Mouse (Mus musculus) gonadal fat pad, adult 2 months (tissue): Measurements from ENCODE around the gene 3300002I08Rik. TPM values are rescaled to one million over a fixed set of nuclear protein-coding genes. Genes with fewer than 3 reads are reported as not detected.
A peak's percentile ranks its signal among the peaks of the same experiment; 100 is the strongest.
"Not testable (repeated sequence)": the region's sequence is repeated elsewhere in the genome, so short reads cannot be mapped to it uniquely, and the experiment has no call there.

Experiments used
- DNase-seq: peaks from one replicate; pipeline ENCODE4 v3.0.0-alpha.2; 2012; ENCODE audit warnings: low read depth
- polyA plus RNA-seq: library from polyadenylated mRNA; depleted of rRNA; stranded (reverse); fragments of >200 nt; gene quantifications from 2 replicates; pipeline ENCODE4 v1.2.3, GENCODE M21; 2012; rRNA removed

3300002I08Rik gene
- polyA plus RNA-seq = 2.6 and 2.7 TPM in 2 replicates

DNA sequence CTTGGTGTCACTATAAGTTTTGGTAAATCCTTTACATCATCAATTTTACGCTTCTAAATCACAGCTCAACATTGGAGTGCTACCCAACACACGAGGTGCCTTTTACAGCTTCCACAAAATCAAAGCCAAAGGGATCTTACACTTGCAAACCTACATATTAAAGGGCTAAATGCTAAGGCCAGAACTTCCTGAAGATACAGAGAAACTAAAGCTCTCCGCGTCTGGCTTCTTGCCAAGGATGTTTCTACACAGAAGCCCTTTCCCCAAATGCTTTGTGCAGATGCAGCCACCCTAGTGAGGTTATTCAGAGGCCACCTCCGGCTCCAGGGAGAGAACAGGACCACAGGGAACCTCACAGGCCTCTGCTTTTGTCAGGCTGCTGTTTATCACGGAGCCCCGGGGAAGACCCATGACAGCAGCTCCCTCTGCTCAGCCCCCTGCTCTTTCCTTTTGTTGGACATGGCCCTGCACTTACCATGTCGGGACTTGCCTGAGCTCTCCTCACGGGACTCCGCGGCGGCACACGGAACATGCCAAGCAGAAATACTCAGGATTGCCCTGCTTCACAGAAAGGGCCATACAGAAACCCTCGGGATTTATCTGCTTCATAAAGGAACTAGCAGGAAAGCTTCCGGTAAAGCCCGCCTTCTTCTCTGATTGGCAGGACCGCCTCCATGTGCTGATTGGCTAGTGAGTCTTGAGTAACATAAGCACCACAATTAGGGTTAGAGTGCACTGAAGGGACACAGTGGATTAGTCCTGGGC is at the start of gene 3300002I08Rik:
3300002I08Rik (minus strand) TSS at position 653 of the 765 bp plus-strand sequence.
- peak; percentile 82 for DNase-seq

DNA sequence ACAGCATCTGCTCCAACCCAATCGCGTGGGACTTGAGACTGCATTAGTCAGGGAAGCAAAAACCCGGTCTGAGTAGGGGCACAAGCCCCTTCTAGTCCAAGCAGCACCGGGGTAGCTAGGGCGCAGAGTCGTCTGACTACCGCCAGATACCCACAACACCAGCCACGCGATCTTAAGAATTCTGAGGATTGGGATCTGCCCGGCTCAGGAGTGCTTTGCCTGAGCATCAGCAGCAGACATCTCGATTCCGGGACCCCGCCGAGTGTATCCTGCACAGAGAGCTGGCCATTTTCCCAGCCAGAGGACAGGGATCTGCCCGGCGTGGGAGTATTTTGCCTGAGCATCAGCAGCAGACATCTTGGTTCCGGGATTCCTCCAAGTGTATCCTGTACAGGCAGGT is 49.6 kb upstream of the 3300002I08Rik start:
- not testable (repeated sequence) for DNase-seq

DNA sequence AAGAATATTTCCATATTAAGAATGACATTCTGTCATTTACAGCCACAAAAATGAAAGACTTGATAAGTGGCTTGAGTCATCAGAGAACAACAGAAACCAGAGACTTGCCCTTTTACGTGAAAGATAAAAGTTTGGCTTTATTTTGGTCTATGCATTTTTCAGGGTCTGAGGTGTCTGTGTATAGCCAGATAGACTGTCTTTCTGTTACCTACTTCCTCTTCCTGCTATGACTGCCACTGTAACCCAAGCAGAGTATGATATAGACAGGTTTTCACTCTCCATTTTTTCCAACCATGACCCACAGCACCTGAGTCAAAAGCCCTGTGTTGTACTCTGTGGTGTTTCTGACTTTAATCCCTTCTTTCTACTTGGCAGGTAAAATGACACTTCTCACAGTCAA is 27.6 kb upstream of the 3300002I08Rik start:
- no peak for DNase-seq

DNA sequence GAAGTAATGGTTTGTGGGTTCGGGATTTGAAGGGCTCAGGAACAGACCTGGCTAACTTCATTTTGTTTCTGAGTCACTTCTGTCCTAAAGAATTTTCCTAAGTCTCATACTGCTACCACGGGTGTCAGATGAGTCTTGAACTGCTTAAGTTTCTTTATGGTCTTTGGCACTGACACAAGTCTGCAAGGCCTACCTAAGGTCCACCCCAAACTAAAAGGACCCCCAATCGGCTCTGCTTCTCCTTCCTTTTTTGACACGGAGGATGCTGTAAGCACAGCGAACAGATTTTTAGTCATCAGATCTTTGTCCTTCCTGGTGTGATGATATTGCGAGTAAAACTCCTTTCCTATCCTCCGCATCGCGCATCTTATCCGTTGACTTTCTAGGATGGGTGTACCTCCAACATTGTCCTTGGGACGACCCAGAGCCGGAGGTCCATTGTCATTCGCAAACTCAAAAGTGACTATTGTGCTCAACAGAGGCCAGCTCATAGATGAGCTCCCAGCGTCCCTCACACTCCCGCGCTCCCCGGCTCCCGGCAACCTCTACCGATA is 23.1 kb upstream of the 3300002I08Rik start:
- DNase-seq = not testable (repeated sequence)

DNA sequence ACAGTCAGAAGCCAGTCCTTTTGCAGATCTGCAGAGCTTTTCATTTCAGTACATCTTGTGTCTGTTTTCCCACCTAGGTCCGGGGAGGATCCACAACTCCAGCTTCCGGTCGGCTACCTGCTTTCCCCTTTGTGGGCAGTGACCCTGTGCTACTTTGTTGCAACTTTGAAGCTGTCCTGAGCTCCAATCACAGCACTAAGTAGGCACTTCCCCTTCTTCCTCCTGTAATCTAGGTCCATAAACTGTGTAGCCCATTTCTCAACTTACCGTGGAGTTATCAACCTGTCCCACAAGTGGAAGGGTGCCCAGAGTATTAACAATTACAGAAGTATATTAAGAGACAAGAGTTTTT is 289 bp upstream of the 3300002I08Rik start:
- DNase-seq = no peak

DNA sequence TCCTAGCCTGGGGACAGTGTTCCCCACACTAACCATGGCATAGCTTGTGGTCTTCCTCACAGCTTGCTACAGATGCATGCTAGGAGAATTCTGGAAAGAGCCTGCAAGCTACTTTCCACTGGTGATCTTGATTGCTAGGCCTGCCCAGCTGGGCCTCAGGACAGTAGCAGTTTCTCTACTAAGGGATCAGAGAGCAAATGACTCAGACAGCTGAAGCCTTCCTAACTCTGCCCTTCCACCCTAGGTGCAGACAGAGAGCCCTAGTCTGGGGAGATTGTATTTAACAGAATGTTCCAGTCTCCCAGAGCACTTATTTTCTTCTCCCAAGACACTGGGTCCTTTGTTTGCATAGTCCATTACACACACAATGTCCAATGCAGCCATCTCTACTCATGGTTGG is 5.4 kb downstream of the 3300002I08Rik start:
- not testable (repeated sequence) for DNase-seq

DNA sequence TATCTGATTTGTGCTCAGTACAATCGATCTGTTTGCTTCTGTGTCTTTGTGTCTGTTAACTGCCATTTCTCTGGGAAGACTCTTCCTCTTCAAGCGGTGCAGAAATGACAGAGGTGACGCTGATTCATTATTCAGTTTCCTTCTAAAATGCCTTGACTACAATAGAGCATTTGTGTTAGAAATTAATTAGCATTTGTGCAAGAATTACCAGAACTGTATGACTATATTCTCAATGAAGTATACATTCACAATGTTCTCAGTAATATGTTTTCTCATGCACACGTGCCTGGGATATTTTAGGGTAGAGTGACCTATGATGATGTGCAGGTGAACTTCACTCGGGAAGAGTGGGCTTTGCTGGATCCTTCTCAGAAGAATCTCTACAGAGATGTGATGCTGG is 39.2 kb downstream of the 3300002I08Rik start, which contains the start of gene Gm10130:
Gm10130 (plus strand) TSS at position 301 of the 400 bp plus-strand sequence.
- no peak for DNase-seq

DNA sequence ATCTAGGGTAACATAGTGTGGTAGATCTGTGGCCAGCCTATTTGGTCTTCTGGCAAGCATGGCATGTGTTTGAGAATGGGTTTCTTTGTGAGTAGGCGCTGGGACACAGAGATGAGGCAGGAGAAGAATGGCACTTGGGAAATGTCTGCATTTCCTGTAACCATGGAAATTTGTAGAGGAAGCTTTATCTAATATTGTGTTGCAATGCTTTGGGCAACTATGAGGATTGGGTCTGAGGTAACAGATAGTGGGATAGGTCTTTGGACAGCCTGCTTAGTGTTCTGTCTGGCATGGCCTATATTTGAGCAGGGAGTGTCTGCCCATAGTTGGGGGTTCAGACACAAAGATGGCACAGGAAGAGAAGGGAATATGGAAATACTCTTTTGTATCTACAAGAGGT is 43.6 kb downstream of the 3300002I08Rik start:
- no peak for DNase-seq

DNA sequence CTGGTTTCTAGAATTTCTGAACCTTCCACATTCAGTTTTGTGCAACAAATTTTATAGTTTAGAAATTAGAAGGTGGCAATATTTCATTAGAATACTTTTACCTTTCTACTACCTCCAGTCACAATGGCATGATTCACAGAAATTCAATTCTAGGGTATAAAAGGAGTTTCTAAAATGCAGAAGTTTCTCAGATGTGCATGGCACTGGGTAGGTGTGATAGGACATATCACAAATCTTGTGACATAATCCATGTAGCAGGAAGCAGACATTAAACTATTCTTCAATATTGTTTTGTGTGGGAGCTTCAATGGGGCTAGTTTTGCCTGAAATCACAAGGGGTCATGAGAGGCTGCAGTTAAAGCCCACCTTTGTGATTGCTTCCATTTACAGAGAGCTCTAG is 46.4 kb downstream of the 3300002I08Rik start:
- DNase-seq = no peak

DNA sequence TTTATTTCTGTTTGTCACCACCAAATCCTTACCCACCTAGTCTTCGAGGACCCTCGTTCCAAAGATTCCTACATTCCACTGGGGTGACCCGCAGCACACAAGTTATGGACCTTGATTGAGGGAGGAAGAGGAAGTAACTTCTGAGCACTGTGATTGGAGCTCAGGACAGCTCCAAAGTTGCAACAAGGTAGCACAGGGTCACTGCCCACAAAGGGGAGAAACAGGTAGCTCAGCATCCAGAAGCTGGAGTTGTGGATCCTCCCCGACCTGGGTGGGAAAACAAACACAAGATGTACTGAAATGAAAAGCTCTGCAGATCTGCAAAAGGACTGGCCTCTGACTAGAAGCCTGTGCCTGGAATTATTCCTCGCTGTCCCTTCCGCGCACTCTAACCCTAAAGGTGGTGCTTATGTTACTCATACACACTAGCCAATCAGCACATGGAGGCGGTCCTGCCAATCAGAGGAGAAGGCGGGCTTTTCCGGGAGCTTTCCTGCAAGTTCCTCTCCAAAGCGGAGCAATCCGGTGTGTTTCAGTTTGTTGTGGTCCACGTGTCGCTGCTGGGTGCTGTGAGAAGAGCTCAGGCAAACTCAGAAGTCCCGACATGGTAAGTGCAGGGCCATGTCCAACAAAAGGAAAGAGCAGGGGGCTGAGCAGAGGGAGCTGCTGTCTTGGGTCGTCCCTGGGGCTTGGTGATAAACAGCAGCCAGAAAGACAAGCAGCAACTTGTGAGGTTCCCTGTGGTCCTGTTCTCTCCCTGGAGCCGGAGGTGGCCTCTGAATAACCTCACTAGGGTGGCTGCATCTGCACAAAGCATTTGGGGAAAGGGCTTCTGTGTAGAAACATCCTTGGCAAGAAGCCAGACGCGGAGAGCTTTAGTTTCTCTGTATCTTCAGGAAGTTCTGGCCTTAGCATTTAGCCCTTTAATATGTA is 51.3 kb downstream of the 3300002I08Rik start:
- DNase-seq = peak; percentile 63

DNA sequence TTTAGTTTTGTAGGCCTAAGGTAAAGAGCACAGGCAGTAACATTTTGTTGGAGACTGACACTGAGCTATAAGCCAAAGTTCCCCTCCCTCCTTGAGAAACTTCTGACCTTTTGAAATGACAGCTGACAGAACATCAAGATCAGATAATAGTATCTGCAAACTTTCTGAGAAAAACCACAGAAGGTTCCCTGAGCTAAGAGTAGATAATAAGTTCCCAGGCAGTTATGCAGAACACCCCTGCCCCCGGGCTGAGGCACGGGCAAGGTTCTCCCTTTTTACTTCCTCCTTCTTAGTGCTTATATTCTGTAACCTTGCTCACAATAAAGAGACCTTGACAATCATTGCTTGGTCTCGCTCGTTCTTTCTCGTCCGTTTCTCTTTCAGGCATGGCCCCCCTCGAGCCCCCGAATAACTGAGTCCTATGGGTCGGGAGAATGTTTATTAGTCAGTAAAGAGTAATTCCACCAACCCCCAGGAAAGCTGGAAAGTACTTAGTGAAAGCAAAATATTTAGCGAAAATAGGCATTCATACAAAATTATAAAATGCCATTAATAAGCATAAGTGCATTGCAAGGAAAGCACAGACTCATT is 55.3 kb downstream of the 3300002I08Rik start:
- DNase-seq = no peak

DNA sequence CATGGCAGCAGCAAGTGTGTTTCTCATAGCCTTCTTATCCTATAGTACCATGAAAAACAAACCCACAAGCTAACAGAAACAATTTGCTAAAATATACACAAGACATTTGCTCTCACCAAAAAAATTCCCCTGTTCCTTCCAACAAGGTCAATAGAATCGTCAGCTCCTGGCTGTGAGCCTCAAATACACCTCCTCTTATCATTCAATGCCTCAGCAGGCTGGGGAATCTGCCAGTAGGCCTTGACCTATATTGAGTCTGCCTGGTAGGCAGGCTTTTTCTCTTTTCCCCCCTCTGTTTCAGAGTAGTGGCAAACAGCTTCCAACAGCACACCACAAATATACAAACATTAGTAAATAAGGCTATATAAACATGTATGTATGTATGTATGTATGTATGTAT is 63.5 kb downstream of the 3300002I08Rik start:
- DNase-seq = no peak

DNA sequence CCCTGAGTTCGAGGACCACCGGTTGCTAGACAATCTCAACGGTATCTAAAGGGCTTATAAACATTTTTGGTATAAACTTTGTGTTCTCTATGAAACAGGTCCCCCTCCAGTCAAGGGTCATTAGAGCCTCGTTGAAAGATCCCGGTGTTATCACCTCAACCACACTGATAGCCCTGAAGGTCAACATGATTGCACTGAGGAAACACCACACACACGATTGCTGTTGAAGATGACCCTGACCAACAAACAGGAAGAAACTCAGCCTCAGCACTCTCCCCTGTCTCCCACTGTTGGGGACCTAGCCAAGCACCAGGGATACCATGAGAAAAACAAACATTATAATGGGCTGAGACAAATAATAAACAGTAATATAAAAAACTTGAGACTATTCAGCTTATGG is 68.9 kb downstream of the 3300002I08Rik start:
- no peak for DNase-seq

Other genes with a start within 250 kb of the 3300002I08Rik start
- gene Zfp120, start 226.1 kb downstream of the 3300002I08Rik start, polyA plus RNA-seq = 2.2 and 2.5 TPM in 2 replicates
- not detected in 2 replicates for gene Gm10770, start 183.1 kb downstream of the 3300002I08Rik start, polyA plus RNA-seq
- gene Gm14139, start 181.0 kb downstream of the 3300002I08Rik start, polyA plus RNA-seq = not detected in 2 replicates
- gene Zfp937, start 144.7 kb downstream of the 3300002I08Rik start, polyA plus RNA-seq = 0.78 and 1.2 TPM in 2 replicates
- 0.15 and 0.34 TPM in 2 replicates for gene Gm21994, start 107.2 kb downstream of the 3300002I08Rik start, polyA plus RNA-seq
- gene Gm14124, start 105.2 kb downstream of the 3300002I08Rik start, polyA plus RNA-seq = not detected in 2 replicates
- not detected in 2 replicates for gene Gm10130, start 39.1 kb downstream of the 3300002I08Rik start, polyA plus RNA-seq
- gene Zfp442, start 88.7 kb upstream of the 3300002I08Rik start, polyA plus RNA-seq = 0.41 and 0.43 TPM in 2 replicates
- not detected in 2 replicates for gene Zfp345, start 122.3 kb upstream of the 3300002I08Rik start, polyA plus RNA-seq
- 0.47 TPM in 2 replicates for gene Cst7, start 207.7 kb upstream of the 3300002I08Rik start, polyA plus RNA-seq
- gene Apmap, start 245.8 kb upstream of the 3300002I08Rik start, polyA plus RNA-seq = 132 and 182 TPM in 2 replicates